Mouse (Mus musculus): ENCODE data around the gene Notch4.

GRCm38 (mm10) chr17:34564796-34565195, 728 bp downstream of the Notch4 start:
- TF ChIP-seq CTCF (IDR thresholded peaks at IDR 0.05; ENCODE audit: borderline replicate concordance, insufficient read depth, low read depth, low read length) = no peak
- no peak for TF ChIP-seq POLR2A (IDR thresholded peaks at IDR 0.05; ENCODE audit: borderline replicate concordance, insufficient read depth, low read length)

Measured in cerebellum, adult 2 months (tissue).